Mouse (Mus musculus) cerebellum, adult 9-10 months (tissue): Measurements from ENCODE around the gene Serac1.

ENCODE experiments used
- DNase-seq: peaks from one replicate; pipeline ENCODE4 v3.0.0; 2022

Serac1 gene

DNA sequence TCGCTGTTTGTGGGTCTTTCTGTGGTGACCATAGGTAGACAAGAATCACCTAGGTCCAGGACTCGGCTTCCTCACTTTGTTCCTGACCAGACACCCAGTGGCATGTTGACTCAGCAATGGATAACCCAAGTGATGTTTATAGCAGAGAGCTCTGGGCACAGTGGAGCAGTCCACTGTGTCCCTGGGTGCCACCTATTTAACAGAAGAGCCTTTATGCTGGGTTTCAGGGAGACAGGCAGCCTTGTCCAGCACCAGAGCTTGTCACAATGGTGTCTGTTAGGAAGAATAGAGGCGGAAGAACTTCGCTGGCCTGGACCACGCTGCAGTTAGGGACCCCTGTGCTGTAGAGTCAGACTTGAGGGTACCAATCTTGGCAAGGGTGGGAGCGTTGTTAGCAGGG is 77.0 kb downstream of the Serac1 start:
- no peak for DNase-seq

DNA sequence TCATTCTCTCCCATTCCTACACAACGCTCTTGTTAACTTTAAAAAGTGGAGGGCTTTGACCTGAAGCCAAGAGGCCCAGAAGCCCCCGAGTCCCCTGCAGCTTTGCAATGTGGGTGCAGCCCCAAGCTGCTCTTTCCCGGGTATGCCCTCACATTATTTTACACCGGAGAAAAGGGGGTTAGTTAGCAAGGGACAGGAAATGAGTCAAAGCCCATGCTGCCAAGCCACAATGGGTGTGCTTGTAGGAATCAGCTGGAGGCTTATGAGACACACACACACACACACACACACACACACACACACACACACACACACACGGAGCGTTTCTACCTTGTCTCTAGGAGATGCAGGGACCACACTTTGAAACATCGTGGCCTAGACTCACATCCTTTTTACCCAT is 77.7 kb downstream of the Serac1 start:
- no peak for DNase-seq

DNA sequence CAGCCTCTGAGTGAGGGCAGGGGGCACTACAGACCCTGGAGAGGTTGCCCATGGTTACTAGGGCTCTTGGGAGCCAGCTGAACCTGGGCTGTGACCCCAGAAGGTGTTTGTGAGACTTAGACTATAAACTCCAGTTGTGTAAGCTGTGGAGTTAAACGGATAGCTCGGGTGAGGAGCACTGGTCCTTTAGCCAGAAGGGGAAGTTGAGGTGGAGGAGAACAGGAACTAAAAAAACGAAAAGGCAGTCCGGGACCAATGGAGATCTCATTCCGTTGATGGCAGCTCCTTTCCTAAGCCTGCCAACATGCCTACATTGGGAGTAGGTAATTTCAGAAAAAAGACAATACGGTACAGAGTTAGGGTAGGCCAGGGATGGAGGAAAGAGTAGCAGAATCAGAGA is 78.2 kb downstream of the Serac1 start:
- no peak for DNase-seq

DNA sequence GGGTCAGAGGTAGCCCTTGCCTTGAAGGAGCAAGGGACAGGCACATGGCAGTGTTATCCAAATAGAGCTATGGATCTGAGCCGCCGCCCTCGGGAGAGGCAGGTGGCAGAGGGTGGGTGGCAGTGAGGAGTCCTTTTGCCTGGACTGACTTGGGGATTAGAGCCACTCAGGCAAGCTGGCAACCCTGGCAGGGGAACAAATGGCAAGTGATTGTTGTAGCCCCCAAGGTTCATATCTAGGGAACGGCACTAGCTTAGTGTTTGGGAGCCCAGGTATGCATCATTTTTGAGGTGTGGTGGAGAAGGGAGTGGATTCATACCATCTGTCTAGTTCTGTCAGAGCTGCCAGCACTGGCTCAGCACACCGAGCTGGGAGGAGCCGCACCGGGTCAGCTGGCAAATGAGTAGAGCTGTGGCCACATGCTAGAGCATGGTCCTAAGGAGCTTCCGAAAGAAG is 78.6 kb downstream of the Serac1 start:
- peak; percentile 88 for DNase-seq

DNA sequence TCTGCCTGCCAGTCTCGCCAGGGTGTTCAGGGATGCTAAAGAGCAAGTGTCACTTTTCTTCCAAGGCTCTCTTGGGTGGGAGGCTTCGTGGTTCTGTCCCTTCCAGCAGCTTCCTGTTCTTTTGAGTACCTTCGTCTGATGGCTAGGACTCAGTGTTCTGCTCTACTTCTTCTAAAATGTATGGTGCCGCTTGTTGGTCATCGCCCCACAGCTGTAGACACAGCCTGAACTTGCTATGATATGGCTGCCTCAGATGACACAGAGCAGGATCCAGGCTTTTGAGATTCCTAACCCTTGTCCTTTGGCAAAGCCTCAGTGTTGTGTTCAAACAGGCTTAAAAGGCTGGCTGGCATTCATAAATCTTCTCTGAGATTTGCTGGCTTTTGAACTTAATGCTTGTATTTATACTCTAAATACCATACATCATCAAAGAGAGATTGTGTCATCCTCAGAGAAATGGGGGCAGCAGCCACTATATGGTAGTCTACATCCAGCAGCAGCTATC is 80.5 kb downstream of the Serac1 start:
- no peak for DNase-seq

DNA sequence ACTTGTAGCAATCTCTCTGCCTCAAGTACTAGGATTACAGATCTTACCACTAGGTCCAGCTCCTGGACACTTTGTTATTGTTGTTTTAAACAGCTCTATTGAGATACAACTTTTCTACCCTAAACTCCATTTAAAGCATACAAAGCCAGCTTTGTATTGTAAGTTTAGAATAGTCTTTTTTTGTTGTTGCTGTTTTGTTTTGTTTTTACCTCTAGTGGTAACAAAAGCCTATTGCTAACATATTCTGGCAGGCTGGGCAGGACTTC is 81.4 kb downstream of the Serac1 start:
- no peak for DNase-seq

DNA sequence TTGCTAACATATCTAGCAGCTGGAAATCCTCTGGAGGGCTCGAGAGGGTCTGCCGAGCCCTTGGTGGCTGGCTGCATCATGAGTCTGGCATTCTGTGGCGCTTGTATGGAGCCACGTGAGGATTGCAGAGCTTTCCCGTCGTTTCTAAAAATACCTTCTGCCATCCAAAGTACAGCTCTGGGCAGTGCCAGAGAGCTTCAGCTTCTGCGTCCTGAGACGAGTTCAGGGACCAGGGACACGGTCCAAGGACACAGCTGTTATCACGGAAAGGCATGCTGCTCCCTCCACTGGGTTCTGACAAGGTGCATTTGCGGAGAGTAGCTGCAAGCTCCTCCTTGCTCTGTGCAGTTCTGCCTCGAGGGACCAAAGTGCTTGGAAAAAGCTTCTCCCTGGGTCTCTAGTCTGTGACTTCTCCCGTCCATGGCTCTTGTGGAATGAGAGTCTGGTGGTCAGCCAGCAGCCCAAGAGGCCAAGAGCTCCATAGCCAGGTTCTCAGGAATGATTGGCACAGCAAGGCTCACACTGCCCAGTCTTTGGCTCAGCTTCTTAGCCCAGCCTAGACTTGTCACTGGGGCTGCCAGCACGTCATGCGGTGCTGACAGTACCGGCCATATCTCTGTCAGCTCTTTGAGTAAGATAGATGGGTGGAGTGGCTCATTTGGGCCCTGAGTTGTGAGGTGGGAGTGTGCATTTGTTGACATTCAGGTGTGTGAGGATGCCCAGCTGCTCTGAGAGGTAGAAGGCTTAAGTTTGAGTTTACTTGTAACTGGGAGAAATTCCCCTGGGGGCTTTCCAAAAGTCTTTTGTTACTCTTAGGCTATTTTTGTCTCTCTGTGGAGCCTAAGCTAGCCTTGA is 81.9 kb downstream of the Serac1 start:
- DNase-seq: peak; percentile 85

DNA sequence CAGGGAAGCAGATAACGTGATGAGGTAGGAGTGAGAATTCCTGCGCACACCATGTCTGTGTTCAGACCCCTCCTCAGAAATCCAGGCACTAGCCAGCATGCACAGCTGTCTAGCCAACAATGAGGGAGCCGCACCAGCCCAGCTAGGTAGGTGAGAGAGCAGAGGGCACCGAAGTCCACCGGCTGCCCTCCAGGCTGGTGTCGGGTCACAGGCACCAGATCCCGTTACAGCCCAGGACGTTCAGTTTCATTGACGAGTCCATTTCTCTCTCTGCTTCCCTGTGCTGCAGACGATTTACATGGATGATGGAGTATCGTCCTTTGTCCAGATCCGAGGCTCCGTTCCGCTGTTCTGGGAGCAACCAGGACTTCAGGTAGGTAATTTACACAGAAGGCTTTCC is 83.0 kb downstream of the Serac1 start:
- no peak for DNase-seq

DNA sequence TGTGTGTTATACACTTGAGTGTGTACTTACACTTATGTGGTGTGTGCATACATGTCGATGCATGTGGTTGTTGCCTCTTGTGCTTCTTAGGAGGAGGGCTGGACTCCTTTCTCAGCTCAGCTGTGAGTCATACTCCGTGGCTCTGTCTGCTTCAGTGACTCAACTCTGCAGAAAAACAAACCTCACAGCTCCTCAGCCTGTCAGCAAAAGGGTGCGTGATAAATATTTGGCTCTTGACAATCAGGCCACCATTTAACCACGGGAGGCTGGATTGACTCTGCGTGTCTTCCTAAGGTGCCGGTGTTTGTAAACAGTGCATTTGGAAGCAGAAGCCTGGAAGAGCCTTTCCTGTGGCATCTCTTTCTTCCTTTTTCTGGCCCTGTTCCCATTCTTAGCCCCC is 84.9 kb downstream of the Serac1 start:
- no peak for DNase-seq

DNA sequence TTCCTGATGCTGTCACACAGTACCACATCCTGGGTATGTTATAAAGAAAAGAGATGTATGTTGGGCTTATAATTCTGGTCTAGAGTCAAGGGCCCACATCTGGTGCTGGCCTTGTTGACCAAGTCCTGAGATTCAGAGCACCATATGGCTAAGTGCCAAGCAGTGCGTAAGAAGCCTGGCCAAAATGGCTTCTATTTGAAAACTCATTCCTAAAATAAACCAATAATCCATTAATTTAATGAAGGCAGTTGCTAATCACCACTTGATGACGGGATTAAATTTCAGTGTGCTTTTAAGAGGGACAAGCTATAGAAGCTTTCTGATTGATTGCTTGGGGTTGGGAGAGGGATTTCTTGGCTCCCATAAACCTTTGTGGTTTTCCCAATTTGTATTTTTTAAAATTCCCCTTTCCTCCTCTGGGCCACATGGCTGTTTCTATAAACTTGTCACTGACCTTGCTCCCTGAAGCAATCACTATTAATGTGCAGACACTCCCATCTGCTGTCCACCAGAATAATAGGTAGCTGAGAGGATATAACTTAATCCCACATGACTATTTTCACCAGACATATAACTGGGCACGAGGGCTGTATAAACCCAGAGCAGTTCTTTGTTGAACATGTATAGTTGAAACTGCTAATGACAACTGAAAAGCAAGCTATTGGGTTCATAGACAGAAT is 85.8 kb downstream of the Serac1 start:
- no peak for DNase-seq

DNA sequence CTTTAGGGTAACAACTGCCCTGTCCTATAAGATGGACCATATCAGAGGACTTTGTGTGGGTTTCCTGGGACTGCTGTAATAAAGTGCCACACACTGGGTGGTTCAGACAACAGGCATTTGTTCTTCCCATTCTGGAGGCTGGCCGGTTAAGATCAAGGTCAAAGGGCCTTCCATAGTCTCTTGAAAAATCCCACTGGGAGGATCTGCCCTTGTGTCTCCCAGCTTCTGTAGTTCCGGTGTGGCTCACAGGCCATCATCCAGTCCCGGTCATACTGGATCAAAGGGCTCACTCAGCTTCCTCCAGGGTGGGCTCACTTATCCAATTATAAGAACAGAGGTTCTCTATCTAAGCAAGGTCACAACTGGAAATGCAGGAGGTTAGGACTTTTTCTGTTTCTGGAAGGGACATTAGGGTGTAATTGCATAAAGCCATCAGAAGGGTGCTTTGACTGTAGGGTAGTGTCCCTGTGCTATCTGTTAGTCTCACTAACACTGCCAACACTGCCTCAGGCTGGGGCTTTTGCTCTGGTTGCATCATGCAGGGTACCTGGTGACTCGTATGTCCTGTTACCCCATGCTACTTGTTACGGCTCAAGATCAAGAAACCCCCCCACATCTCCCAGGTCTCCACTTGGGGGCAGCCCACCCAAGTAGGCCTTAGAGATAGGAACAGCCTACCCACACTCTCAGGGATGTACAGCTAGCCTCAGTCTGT is 86.5 kb downstream of the Serac1 start:
- no peak for DNase-seq
